Mouse (Mus musculus) left cerebral cortex, postnatal 25 days (tissue): ENCODE results near the gene Ncoa5. TPM values are rescaled to one million over a fixed set of nuclear protein-coding genes. Genes with fewer than 3 reads are reported as not detected.

Experiments
- DNase-seq, 2 experiments: peaks; one replicate each; pipeline ENCODE4 v3.0.0; 2022; ENCODE audit warnings: low spot score in 2 of 2, mixed read lengths in 1 of 2
- intact Hi-C: fragments of 180-260 bp; cut with DNase I; formaldehyde crosslinking; loops from one replicate; pipeline ENCODE4 v1.15.1; 2025
- total RNA-seq, 2 experiments: library from RNA; stranded (reverse); gene quantifications; 2 replicates each; pipeline ENCODE4 v1.2.3; 2021

Ncoa5 gene
- total RNA-seq, 2 experiments from 2014 or later, result 53.8 to 56.3 TPM

GRCm38 (mm10) chr2:164964981-164965380 lies 69.7 kb downstream of the Ncoa5 start:
- intact Hi-C loops, result loop anchor here (5.0 kb wide), 1 partner anchor 312 kb away; no protein-coding TSS in a partner anchor
- peak in 1 of 2 experiments; percentile 63 for DNase-seq

GRCm38 (mm10) chr2:164964242-164964894 lies 70.3 kb downstream of the Ncoa5 start:
- peak; percentile 63 for DNase-seq
- intact Hi-C loops, result loop anchor here (5.0 kb wide), 1 partner anchor 313 kb away; no protein-coding TSS in a partner anchor

GRCm38 (mm10) chr2:164962183-164962580 lies 72.5 kb downstream of the Ncoa5 start:
- intact Hi-C loops, result loop anchor here (5.0 kb wide), 1 partner anchor 315 kb away; no protein-coding TSS in a partner anchor
- no peak for DNase-seq

GRCm38 (mm10) chr2:164961506-164962182 lies 73.0 kb downstream of the Ncoa5 start:
- peak; percentile 74 to 84 for DNase-seq
- intact Hi-C loops, result loop anchor here (2.0 to 5.0 kb wide), 3 partner anchors 37 to 316 kb away; no protein-coding TSS in a partner anchor

GRCm38 (mm10) chr2:164960716-164961441 lies 73.8 kb downstream of the Ncoa5 start, which contains the start of gene Slc12a5:
Gene Slc12a5, plus strand, starts transcription at chr2:164960802.
- DNase-seq, result peak; percentile 58 to 63
- intact Hi-C loops, result loop anchor here (2.0 to 5.0 kb wide), 3 partner anchors 36 to 316 kb away; no protein-coding TSS in a partner anchor

GRCm38 (mm10) chr2:164957548-164958315 lies 76.9 kb downstream of the Ncoa5 start:
- intact Hi-C loops, result loop anchor here (5.0 kb wide), 1 partner anchor 405 kb away; no protein-coding TSS in a partner anchor

GRCm38 (mm10) chr2:164956195-164956594 lies 78.5 kb downstream of the Ncoa5 start:
- intact Hi-C loops, result loop anchor here (5.0 kb wide), 1 partner anchor 406 kb away; no protein-coding TSS in a partner anchor
- no peak for DNase-seq

More at GRCm38 (mm10) chr2:164957548-164958315, 76.9 kb downstream of the Ncoa5 start:
- DNase-seq, result no peak

- DNase-seq, result no peak
- intact Hi-C loops, result loop anchor here (5.0 kb wide), 1 partner anchor 407 kb away; no protein-coding TSS in a partner anchor
Observed at GRCm38 (mm10) chr2:164955725-164956124, 78.9 kb downstream of the Ncoa5 start.

- intact Hi-C loops, result no loop called here
Observed at GRCm38 (mm10) chr2:164953224-164953623, 81.4 kb downstream of the Ncoa5 start.

GRCm38 (mm10) chr2:164952448-164952847 lies 82.2 kb downstream of the Ncoa5 start:
- no peak for DNase-seq
- intact Hi-C loops, result no loop called here

More at GRCm38 (mm10) chr2:164953224-164953623, 81.4 kb downstream of the Ncoa5 start:
- DNase-seq, result peak; percentile 72 to 82

GRCm38 (mm10) chr2:164951745-164952144 lies 82.9 kb downstream of the Ncoa5 start:
- intact Hi-C loops, result no loop called here
- no peak for DNase-seq

GRCm38 (mm10) chr2:164950501-164950900 lies 84.2 kb downstream of the Ncoa5 start:
- intact Hi-C loops, result no loop called here

More at GRCm38 (mm10) chr2:164950501-164950900, 84.2 kb downstream of the Ncoa5 start:
- no peak for DNase-seq

Other genes with a start within 250 kb of the Ncoa5 start
- 10 to 100 TPM; 49.6 to 57.6 TPM for gene Snx21, start 249.0 kb downstream of the Ncoa5 start, total RNA-seq
- gene Acot8, start 230.0 kb downstream of the Ncoa5 start, total RNA-seq, result 10 to 100 TPM; 22.4 to 29.7 TPM
- gene Zswim3, start 229.8 kb downstream of the Ncoa5 start, total RNA-seq, result 1 to 10 TPM; 8.8 to 9.6 TPM
- 10 to 100 TPM; 20.8 to 21.6 TPM for gene Zswim1, start 212.2 kb downstream of the Ncoa5 start, total RNA-seq
- gene Spata25, start 206.3 kb downstream of the Ncoa5 start, total RNA-seq, result not detected
- gene Ctsa, start 202.0 kb downstream of the Ncoa5 start, total RNA-seq, result 100 to 1,000 TPM in 1 of 2 experiments, 10 to 100 TPM in 1; 86.2 to 102 TPM
- gene Neurl2, start 201.4 kb downstream of the Ncoa5 start, total RNA-seq, result 1 to 10 TPM; 2.2 to 4.0 TPM
- 10 to 100 TPM; 77.5 to 82.0 TPM for gene Pltp, start 177.2 kb downstream of the Ncoa5 start, total RNA-seq
- gene Pcif1, start 155.6 kb downstream of the Ncoa5 start, total RNA-seq, result 10 to 100 TPM; 36.8 to 39.8 TPM
- gene Zfp335, start 123.1 kb downstream of the Ncoa5 start, total RNA-seq, result 10 to 100 TPM; 24.3 TPM
- gene Mmp9, start 94.1 kb downstream of the Ncoa5 start, total RNA-seq, result 1 to 10 TPM; 1.9 to 2.0 TPM
- 100 to 1,000 TPM; 546 to 551 TPM for gene Slc12a5, start 74.1 kb downstream of the Ncoa5 start, total RNA-seq
- 1 to 10 TPM in 1 of 2 experiments, under 1 TPM in 1; 0.60 to 1.5 TPM for gene Cd40, start 20.8 kb upstream of the Ncoa5 start, total RNA-seq
- gene 1700025C18Rik, start 55.9 kb upstream of the Ncoa5 start, total RNA-seq, result not detected
- gene Cdh22, start 200.0 kb upstream of the Ncoa5 start, total RNA-seq, result 10 to 100 TPM; 53.9 to 54.7 TPM